Mouse (Mus musculus): ENCODE data around the gene Apbb2. TPM values are rescaled to one million over a fixed set of nuclear protein-coding genes. Genes with fewer than 3 reads are reported as not detected.

Apbb2 gene
- total and polyA plus RNA-seq, 3 experiments = 26.7 to 40.0 (median 39.9) TPM

DNA sequence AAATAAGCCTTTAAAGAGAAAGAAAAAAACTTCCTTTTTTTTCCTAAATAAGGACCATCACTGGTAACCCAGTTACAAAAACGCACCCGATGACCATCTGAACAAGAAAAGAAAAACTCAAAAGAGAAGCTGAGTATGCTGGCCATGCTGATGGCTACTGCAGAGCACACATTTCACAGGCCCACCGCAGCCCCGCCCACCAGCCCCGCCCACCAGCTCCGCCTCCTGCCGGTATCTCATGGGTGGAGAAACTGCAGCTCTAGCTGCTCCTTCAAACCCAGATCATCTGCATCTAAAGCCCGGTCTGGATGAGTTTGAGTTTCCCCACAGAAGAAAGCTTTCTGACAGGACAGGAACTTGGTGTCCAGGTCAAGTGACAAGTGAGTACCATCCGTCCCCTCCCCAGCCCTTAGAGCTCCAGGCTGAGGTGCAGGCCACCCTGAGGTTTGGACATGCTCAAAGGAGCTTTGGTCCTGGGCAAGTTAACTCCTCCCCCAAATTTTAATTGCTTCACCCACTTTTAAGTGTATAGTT, 16.2 kb downstream of the Apbb2 start:
- peak overlapping the region; percentile 75 for H3K27ac ChIP-seq
- DNase-seq = peak in 1 of 2 experiments; percentile 38
- peaks cover 6% of the 10 kb centered on the region for H3K79me2 ChIP-seq (replicated peaks; ENCODE audit: control insufficient read depth, insufficient read depth, low read length)
- TF ChIP-seq POLR2A (IDR thresholded peaks at IDR 0.05; ENCODE audit: insufficient read depth, low read depth, low read length) = no peak
- no peaks in the 10 kb centered on the region for H3K27me3 ChIP-seq (ENCODE audit: control insufficient read depth, insufficient read depth, low read length)
- intact Hi-C loops (cut with DNase I) = loop anchor here (2.0 to 5.0 kb wide), 4 partner anchors 16 to 130 kb away; partner anchors contain the start of gene Apbb2
- WGBS = 39% methylated on average over 9 of the region's 9 CpGs
- H3K4me1 ChIP-seq (ENCODE audit: control insufficient read depth, insufficient read depth, low read length) = peaks cover 19% of the 10 kb centered on the region
- H3K36me3 ChIP-seq (ENCODE audit: control insufficient read depth, insufficient read depth, low read length) = peaks cover 4% of the 10 kb centered on the region; the same call in 1 of the 2 replicates
- peak overlapping the region; percentile 8 for H3K9ac ChIP-seq (ENCODE audit: low read depth, low read length)
- peak overlapping the region; percentile 40 for H3K4me3 ChIP-seq

DNA sequence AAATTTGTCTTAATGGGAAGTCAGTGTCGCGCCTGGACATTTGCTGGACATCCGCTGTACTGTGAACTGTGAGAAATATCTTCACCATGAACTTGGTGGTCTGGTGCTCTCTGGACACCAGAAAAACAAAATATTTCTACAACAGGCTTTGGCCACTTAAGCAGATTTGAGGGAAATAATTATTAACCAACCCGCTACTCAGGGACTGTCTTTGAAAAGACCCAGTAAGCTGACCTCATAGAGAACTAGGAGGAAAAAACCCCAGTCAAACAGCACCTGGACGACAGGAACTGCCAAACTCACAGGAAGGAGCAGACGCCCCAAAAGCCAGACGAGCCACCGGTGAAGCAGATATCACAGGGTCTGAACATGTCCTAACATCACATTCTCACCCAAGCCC, 18.2 kb downstream of the Apbb2 start:
- WGBS = 41% methylated on average over 8 of the region's 8 CpGs
- intact Hi-C loops (cut with DNase I) = loop anchor here (5.0 kb wide), 1 partner anchor 128 kb away; no protein-coding TSS in a partner anchor
- H3K36me3 ChIP-seq (ENCODE audit: control insufficient read depth, insufficient read depth, low read length) = peaks cover under 1% of the 10 kb centered on the region; the same call in 1 of the 2 replicates
- no peak overlapping the region for H3K9ac ChIP-seq (ENCODE audit: low read depth, low read length)
- DNase-seq = no peak
- no peak overlapping the region for H3K4me3 ChIP-seq
- H3K27me3 ChIP-seq (ENCODE audit: control insufficient read depth, insufficient read depth, low read length) = no peaks in the 10 kb centered on the region
- H3K27ac ChIP-seq = peak overlapping the region; percentile 12; the same call in 1 of the 2 replicates
- TF ChIP-seq CTCF (IDR thresholded peaks at IDR 0.05) (no peak), POLR2A (IDR thresholded peaks at IDR 0.05; ENCODE audit: insufficient read depth, low read depth, low read length) (no peak), EP300 (IDR thresholded peaks at IDR 0.05; ENCODE audit: insufficient read depth, low read depth, low read length) (no peak)
- H3K79me2 ChIP-seq (replicated peaks; ENCODE audit: control insufficient read depth, insufficient read depth, low read length) = peaks cover 12% of the 10 kb centered on the region
- peaks cover 16% of the 10 kb centered on the region for H3K4me1 ChIP-seq (ENCODE audit: control insufficient read depth, insufficient read depth, low read length)

DNA sequence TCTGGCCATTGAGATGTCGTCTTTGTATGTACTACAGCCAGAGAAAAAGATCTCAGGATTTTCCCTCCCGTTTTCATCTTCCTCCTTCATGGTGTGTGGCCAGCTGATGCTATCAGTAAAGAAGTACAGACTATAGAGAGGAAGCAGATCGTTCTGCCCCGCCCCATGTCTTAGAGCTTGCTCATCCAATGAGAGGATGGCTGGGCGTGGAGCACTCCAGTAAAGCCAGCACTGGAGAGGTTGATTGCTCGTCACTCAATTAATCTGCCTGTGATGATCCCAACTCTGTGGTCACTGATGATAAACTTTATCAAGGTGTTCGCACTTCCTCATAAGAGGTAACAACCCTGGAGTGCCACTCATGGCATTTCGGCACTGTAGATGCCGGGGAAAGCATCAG, 18.7 kb downstream of the Apbb2 start:
- no peaks in the 10 kb centered on the region for H3K36me3 ChIP-seq (ENCODE audit: control insufficient read depth, insufficient read depth, low read length)
- DNase-seq = no peak
- 52% methylated on average over 9 of the region's 9 CpGs for WGBS
- TF ChIP-seq CTCF (IDR thresholded peaks at IDR 0.05) (no peak), POLR2A (IDR thresholded peaks at IDR 0.05; ENCODE audit: insufficient read depth, low read depth, low read length) (no peak), EP300 (IDR thresholded peaks at IDR 0.05; ENCODE audit: insufficient read depth, low read depth, low read length) (no peak)
- no peak overlapping the region for H3K4me3 ChIP-seq
- peaks cover 15% of the 10 kb centered on the region for H3K79me2 ChIP-seq (replicated peaks; ENCODE audit: control insufficient read depth, insufficient read depth, low read length)
- H3K27ac ChIP-seq = no peak overlapping the region
- no peak overlapping the region for H3K9ac ChIP-seq (ENCODE audit: low read depth, low read length)
- no peaks in the 10 kb centered on the region for H3K27me3 ChIP-seq (ENCODE audit: control insufficient read depth, insufficient read depth, low read length)
- H3K4me1 ChIP-seq (ENCODE audit: control insufficient read depth, insufficient read depth, low read length) = peaks cover 15% of the 10 kb centered on the region
- intact Hi-C loops (cut with DNase I) = loop anchor here (5.0 kb wide), 1 partner anchor 128 kb away; no protein-coding TSS in a partner anchor

DNA sequence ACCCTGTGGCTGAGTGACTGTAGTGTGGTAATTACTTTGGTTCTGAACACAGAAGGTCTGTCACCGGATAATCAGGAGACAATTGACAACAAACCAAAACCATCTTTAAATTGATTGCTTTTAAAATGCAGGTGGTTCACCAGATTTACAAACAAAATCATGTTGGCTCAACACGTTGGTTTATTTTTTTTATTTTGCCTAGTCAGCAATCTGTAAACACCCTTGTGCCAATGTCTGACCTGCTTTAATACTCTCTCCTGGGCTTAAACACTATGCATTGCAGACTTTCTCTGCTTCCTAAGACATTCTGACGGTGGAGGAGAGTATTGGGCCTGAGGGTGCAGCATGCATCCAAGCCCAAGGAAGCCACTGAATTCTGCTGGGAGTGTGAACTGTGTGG, 22.3 kb downstream of the Apbb2 start:
- no peak overlapping the region for H3K9ac ChIP-seq (ENCODE audit: low read depth, low read length)
- no peak overlapping the region for H3K4me3 ChIP-seq
- no peak for DNase-seq
- peaks cover 5% of the 10 kb centered on the region; the same call in 1 of the 2 replicates for H3K4me1 ChIP-seq (ENCODE audit: control insufficient read depth, insufficient read depth, low read length)
- H3K79me2 ChIP-seq (replicated peaks; ENCODE audit: control insufficient read depth, insufficient read depth, low read length) = peaks cover 23% of the 10 kb centered on the region
- TF ChIP-seq CTCF (IDR thresholded peaks at IDR 0.05) (no peak), POLR2A (IDR thresholded peaks at IDR 0.05; ENCODE audit: insufficient read depth, low read depth, low read length) (no peak), EP300 (IDR thresholded peaks at IDR 0.05; ENCODE audit: insufficient read depth, low read depth, low read length) (no peak)
- H3K36me3 ChIP-seq (ENCODE audit: control insufficient read depth, insufficient read depth, low read length) = no peaks in the 10 kb centered on the region
- no peaks in the 10 kb centered on the region for H3K27me3 ChIP-seq (ENCODE audit: control insufficient read depth, insufficient read depth, low read length)
- WGBS = 82% methylated on average over 3 of the region's 3 CpGs
- intact Hi-C loops (cut with DNase I) = no loop called here
- H3K27ac ChIP-seq = no peak overlapping the region

DNA sequence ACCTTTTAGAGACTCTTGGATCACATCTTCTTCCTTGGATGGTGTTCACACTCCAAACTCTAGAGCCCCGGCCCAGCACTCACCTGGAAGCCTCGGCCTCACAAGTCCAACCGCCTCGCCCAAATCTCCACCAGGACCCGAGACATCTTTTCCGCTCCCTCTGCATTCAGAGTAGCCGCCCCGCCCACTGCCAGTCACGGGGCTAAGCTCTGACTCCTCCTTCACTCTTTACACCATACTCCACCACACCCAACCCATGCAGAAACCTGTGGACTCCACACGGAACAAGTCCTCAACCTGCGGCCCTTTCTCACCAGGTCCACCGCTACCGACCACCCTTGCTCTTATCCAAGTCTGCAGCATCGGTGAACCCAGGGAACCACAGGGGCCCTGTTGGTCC, 23.7 kb downstream of the Apbb2 start:
- Histone ChIP-seq H3K27ac (no peak overlapping the region), H3K4me1 (ENCODE audit: control insufficient read depth, insufficient read depth, low read length) (peaks cover 4% of the 10 kb centered on the region; the same call in 1 of the 2 replicates), H3K79me2 (replicated peaks; ENCODE audit: control insufficient read depth, insufficient read depth, low read length) (peaks cover 25% of the 10 kb centered on the region), H3K36me3 (ENCODE audit: control insufficient read depth, insufficient read depth, low read length) (no peaks in the 10 kb centered on the region), H3K4me3 (no peak overlapping the region), H3K27me3 (ENCODE audit: control insufficient read depth, insufficient read depth, low read length) (no peaks in the 10 kb centered on the region), H3K9ac (ENCODE audit: low read depth, low read length) (no peak overlapping the region)
- TF ChIP-seq EP300 (IDR thresholded peaks at IDR 0.05; ENCODE audit: insufficient read depth, low read depth, low read length) (no peak), CTCF (IDR thresholded peaks at IDR 0.05) (no peak), POLR2A (IDR thresholded peaks at IDR 0.05; ENCODE audit: insufficient read depth, low read depth, low read length) (no peak)
- DNase-seq = no peak
- WGBS = 88% methylated on average over 14 of the region's 14 CpGs
- intact Hi-C loops (cut with DNase I) = no loop called here

DNA sequence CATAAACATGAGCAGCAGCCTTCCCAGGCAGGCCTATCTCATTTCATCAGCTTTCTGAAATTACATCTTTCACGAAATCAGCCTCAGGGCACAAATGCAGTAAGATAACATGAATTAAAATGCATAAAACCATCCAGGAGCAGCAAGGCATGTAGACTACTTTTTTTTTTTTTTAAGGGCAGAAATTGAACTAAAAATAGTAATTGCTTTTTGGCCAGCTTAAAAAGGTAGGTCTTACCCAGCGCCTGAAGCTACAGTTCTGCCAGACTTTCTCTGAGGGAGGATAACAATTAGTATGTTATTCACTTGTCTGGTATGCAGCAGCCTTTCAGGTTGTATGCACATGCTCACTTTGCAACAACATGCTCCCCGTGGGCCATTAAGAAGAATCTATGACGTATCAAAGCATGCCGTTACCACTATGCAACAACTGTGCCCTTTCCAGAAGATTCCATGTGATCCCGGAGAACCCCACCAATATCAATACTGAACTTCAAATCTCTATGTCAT, 32.3 kb downstream of the Apbb2 start:
- H3K36me3 ChIP-seq (ENCODE audit: control insufficient read depth, insufficient read depth, low read length) = peaks cover 4% of the 10 kb centered on the region; the same call in 1 of the 2 replicates
- peaks cover 15% of the 10 kb centered on the region for H3K4me1 ChIP-seq (ENCODE audit: control insufficient read depth, insufficient read depth, low read length)
- no peak overlapping the region for H3K4me3 ChIP-seq
- H3K79me2 ChIP-seq (replicated peaks; ENCODE audit: control insufficient read depth, insufficient read depth, low read length) = peaks cover 14% of the 10 kb centered on the region
- no peaks in the 10 kb centered on the region for H3K27me3 ChIP-seq (ENCODE audit: control insufficient read depth, insufficient read depth, low read length)
- no peak overlapping the region for H3K9ac ChIP-seq (ENCODE audit: low read depth, low read length)
- H3K27ac ChIP-seq = peak overlapping the region; percentile 16; the same call in 1 of the 2 replicates
- intact Hi-C loops (cut with DNase I) = no loop called here
- WGBS = 51% methylated on average over 6 of the region's 6 CpGs
- no peak for TF ChIP-seq POLR2A (IDR thresholded peaks at IDR 0.05; ENCODE audit: insufficient read depth, low read depth, low read length)
- TF ChIP-seq CTCF (IDR thresholded peaks at IDR 0.05) = no peak
- no peak for DNase-seq
